Mouse (Mus musculus): ENCODE measurements around the gene Trip4. TPM values are rescaled to one million over a fixed set of nuclear protein-coding genes. Genes with fewer than 3 reads are reported as not detected.
A peak's percentile ranks its signal among the peaks of the same experiment; 100 is the strongest.
"Not testable (repeated sequence)": the region's sequence is repeated elsewhere in the genome, so short reads cannot be mapped to it uniquely, and the experiment has no call there.

The Trip4 gene
- polyA plus RNA-seq, 1 experiment from 2014 or later, result 10.9 TPM

DNA sequence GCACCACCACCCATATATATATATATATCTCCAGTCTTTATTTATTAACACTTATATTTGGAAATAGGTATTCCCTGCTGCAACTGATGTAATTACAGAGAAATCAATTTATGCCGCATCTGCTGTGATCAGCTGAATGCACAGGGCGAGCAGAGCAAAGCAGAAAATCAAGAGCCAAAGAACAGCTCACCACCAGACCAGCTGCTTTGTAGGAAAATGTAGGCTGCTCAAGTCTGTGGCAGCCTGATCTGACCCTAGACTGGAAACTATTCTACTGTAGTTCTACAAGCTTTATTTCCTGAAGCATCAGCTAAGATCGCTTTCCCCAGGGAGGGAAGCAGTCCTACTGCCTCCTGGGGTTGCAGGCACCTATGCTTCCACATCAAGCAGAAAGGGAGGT is 115.1 kb downstream of the Trip4 start:
- no peak overlapping the region for H3K27ac ChIP-seq (replicated peaks)
- no peaks in the 10 kb centered on the region for H3K27me3 ChIP-seq
- WGBS (ENCODE audit: insufficient replicate concordance), result 82% methylated on average over 3 of the region's 3 CpGs
- H3K36me3 ChIP-seq (replicated peaks), result peaks cover 10% of the 10 kb centered on the region
- ATAC-seq (ENCODE audit: insufficient read depth), result no peak
- no peak overlapping the region for H3K4me2 ChIP-seq
- no peak overlapping the region for H3K4me3 ChIP-seq (replicated peaks)
- H3K4me1 ChIP-seq (replicated peaks), result peaks cover 26% of the 10 kb centered on the region
- no peak overlapping the region for H3K9ac ChIP-seq
- H3K9me3 ChIP-seq (replicated peaks), result no peaks in the 10 kb centered on the region

DNA sequence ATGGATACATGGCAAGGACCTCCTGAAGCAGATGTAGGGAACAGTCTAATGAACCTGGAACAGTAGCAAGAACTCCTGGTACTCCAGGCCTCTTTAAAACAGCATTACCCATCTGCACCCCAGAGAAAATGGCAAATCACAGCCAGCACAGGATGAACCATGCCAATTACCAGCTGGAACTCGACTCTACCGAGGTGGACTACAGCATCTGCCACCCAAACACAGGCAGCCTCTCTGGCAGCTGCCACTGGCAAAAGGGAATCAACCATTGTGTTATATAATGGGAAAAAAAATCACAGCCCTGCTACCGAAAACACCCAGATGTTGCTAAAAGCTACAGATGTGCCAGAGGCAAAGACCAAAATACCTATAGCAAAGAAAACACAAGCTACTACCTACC is 115.5 kb downstream of the Trip4 start:
- H3K27me3 ChIP-seq, result no peaks in the 10 kb centered on the region
- H3K27ac ChIP-seq (replicated peaks), result no peak overlapping the region
- H3K4me2 ChIP-seq, result no peak overlapping the region
- ATAC-seq (ENCODE audit: insufficient read depth), result no peak
- no peak overlapping the region for H3K4me3 ChIP-seq (replicated peaks)
- H3K9me3 ChIP-seq (replicated peaks), result no peaks in the 10 kb centered on the region
- 71% methylated on average over 3 of the region's 3 CpGs for WGBS (ENCODE audit: insufficient replicate concordance)
- peaks cover 10% of the 10 kb centered on the region for H3K36me3 ChIP-seq (replicated peaks)
- H3K4me1 ChIP-seq (replicated peaks), result peaks cover 30% of the 10 kb centered on the region
- H3K9ac ChIP-seq, result no peak overlapping the region

DNA sequence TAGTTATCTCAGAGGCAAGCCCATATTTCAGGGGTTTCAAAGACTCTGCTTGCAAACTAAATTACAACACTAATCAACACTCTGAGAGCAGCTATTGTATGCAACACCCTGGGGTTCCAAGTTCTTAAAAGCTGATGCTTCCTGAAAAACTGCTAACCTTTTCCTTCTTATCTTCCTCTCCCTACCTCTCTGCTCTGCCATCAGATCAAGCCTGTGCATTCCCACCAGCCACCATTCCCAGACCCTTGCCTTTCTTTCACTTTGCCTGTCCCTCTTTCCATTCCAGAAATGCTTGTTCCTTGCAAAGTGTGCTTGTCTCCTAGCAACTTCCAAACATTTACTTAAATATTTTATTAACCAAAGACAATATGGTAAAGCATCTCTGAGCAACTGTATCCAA is 116.7 kb downstream of the Trip4 start:
- Histone ChIP-seq H3K36me3 (replicated peaks) (peaks cover 10% of the 10 kb centered on the region), H3K4me2 (no peak overlapping the region), H3K9me3 (replicated peaks) (no peaks in the 10 kb centered on the region), H3K27me3 (no peaks in the 10 kb centered on the region), H3K4me3 (replicated peaks) (no peak overlapping the region), H3K9ac (no peak overlapping the region), H3K27ac (replicated peaks) (no peak overlapping the region), H3K4me1 (replicated peaks) (peaks cover 43% of the 10 kb centered on the region)
- no peak for ATAC-seq (ENCODE audit: insufficient read depth)

DNA sequence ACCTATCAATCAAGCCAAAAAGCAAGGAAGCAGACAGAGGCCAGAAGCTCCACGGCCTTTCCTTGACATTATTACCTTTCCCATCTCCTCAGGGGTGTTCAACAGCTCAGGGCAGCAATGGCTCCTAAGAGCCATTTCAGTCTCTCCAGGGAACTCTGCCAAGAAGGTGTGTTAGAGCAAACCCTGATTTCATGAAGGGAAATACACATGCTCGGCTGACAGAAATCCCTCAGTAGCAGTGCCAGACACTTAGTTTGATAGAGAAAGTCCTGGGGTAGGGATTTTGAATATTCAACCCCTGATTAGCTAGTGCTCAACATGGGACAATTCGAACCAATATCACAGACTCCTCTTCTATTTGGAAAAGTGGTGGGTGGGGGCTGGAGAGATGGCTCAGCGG is 117.5 kb downstream of the Trip4 start:
- no peaks in the 10 kb centered on the region for H3K27me3 ChIP-seq
- H3K4me3 ChIP-seq (replicated peaks), result no peak overlapping the region
- peaks cover 49% of the 10 kb centered on the region for H3K4me1 ChIP-seq (replicated peaks)
- ATAC-seq (ENCODE audit: insufficient read depth), result no peak
- H3K9me3 ChIP-seq (replicated peaks), result no peaks in the 10 kb centered on the region
- H3K4me2 ChIP-seq, result no peak overlapping the region
- 65% methylated on average over 4 of the region's 4 CpGs for WGBS (ENCODE audit: insufficient replicate concordance)
- no peak overlapping the region for H3K9ac ChIP-seq
- H3K27ac ChIP-seq (replicated peaks), result peak overlapping the region; percentile 1; the same call in 1 of the 2 replicates
- peaks cover 10% of the 10 kb centered on the region for H3K36me3 ChIP-seq (replicated peaks)

DNA sequence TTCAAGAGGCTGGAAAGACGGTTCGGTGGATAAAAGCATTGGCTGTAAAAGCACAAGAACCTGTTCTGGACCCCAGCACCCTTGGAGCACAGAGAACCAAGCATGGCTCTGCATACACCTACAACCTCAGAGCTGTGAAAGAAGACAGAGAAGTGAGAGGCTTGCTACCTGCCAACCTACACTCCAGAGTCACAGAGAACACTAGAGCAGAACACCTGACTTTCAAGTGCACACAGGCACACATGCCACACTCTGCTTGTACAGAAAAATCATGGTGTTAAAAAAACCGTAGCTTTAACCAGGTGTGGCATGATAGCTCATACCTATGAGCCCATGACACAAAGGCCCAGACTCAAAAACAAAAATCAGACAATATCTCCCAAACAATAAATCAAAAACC is 118.8 kb downstream of the Trip4 start:
- WGBS (ENCODE audit: insufficient replicate concordance), result 74% methylated on average over 3 of the region's 3 CpGs
- Histone ChIP-seq H3K4me2 (no peak overlapping the region), H3K27ac (replicated peaks) (no peak overlapping the region), H3K4me1 (replicated peaks) (peaks cover 56% of the 10 kb centered on the region), H3K36me3 (replicated peaks) (peaks cover 5% of the 10 kb centered on the region), H3K9me3 (replicated peaks) (no peaks in the 10 kb centered on the region), H3K4me3 (replicated peaks) (no peak overlapping the region), H3K27me3 (no peaks in the 10 kb centered on the region), H3K9ac (no peak overlapping the region)
- ATAC-seq (ENCODE audit: insufficient read depth), result no peak

DNA sequence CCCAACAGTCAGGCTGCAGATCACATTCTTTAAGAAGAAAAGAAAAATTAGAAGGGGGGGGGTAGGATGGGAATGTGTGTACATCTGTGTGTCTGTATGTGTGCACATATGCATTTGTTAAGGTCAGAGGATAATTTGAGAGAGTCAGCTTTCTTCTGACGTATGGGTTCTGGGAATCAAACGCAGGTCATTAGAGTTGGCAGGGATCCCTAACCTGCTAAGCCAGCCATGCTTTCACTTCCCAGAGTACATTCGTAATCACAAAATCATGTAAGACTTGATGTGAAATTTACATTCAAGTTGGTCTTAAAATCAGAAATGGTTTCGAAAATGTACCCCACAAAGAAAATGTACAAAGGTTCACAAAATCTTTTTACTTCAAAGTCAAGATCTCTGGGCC is 120.0 kb downstream of the Trip4 start:
- no peak overlapping the region for H3K4me2 ChIP-seq
- H3K27me3 ChIP-seq, result no peaks in the 10 kb centered on the region
- no peak for ATAC-seq (ENCODE audit: insufficient read depth)
- H3K27ac ChIP-seq (replicated peaks), result no peak overlapping the region
- 70% methylated on average over 4 of the region's 4 CpGs for WGBS (ENCODE audit: insufficient replicate concordance)
- no peak overlapping the region for H3K4me3 ChIP-seq (replicated peaks)
- H3K36me3 ChIP-seq (replicated peaks), result no peaks in the 10 kb centered on the region
- no peaks in the 10 kb centered on the region for H3K9me3 ChIP-seq (replicated peaks)
- no peak overlapping the region for H3K9ac ChIP-seq
- H3K4me1 ChIP-seq (replicated peaks), result peaks cover 67% of the 10 kb centered on the region

DNA sequence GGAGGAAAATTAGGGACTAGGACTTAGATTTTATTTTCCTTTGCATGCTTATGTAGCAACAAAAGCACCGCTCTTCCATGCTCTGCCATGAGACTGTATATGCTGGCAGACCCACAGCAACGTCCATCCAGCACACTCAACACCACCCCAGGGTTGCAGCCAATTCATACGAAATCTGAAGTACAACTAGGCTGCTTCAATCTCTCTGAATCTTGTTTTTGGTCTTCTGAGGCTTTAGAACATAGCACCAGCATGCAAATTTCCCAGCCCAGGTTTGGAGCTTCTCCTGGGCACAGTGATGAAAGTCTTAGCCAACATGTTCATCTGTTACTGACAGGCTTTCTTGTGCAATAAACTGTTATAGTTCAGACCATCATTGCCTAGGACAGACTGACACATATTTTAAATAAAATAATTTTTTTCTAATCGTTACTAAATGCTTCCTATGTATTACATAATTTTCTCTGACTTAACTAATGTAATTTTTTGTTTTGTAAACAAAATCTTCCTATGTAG is 120.7 kb downstream of the Trip4 start:
- no peak for ATAC-seq (ENCODE audit: insufficient read depth)
- H3K4me1 ChIP-seq (replicated peaks), result peaks cover 68% of the 10 kb centered on the region
- H3K4me2 ChIP-seq, result peak overlapping the region; percentile 35; the same call in 1 of the 2 replicates

DNA sequence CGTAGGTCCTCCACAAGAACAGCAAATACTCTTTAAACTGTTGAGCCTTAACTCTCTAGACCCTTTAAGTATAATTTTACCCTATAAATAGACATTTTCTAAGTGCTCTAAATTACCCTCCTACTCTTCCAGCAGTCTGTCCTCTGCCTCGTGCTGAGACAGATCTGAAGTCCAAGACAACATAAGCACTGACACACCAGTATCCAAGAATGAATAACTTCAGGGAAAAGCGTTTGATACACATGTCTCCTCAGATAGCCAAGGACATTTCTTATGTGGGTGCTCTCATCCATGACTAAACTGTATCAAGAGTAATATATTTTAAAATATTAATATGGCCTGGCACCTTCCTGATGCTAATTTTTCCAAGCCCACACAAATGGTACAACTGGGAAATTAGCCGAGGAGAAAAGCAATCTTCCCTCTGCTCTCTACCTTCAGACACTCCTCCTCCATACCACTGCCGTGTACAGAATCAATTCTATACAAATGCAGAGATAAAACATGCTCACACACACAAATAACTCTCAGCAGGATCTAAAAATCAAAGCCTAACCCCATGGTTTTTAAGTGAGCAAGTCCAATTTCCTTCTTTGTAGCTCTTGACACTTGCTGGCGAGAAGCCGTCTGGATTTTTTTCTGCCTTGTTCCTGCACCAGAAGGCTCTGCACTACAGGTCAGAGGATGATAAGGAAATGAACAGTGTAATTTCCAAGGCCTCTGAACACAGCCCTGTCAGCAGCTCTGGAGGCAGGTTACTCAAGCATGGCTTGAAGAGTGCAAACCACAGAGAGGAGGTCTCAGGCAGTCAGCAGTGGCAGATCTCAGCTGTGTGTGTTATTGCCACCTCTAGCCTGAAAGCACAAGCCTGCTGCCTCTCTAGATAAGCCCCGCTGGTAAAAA is 121.5 kb downstream of the Trip4 start:
- no peak overlapping the region for H3K9ac ChIP-seq
- H3K27ac ChIP-seq (replicated peaks), result peak overlapping the region; percentile 53
- ATAC-seq (ENCODE audit: insufficient read depth), result peak; percentile 75
- no peaks in the 10 kb centered on the region for H3K27me3 ChIP-seq
- H3K36me3 ChIP-seq (replicated peaks), result no peaks in the 10 kb centered on the region
- peaks cover 68% of the 10 kb centered on the region for H3K4me1 ChIP-seq (replicated peaks)
- peak overlapping the region; percentile 35; the same call in 1 of the 2 replicates for H3K4me2 ChIP-seq
- 29% methylated on average over 8 of the region's 8 CpGs for WGBS (ENCODE audit: insufficient replicate concordance)
- no peaks in the 10 kb centered on the region for H3K9me3 ChIP-seq (replicated peaks)
- no peak overlapping the region for H3K4me3 ChIP-seq (replicated peaks)

More for the DNA sequence above, 120.7 kb downstream of the Trip4 start:
- Histone ChIP-seq H3K9me3 (replicated peaks) (no peaks in the 10 kb centered on the region), H3K27me3 (no peaks in the 10 kb centered on the region), H3K36me3 (replicated peaks) (no peaks in the 10 kb centered on the region), H3K9ac (no peak overlapping the region), H3K27ac (replicated peaks) (peak overlapping the region; percentile 53), H3K4me3 (replicated peaks) (no peak overlapping the region)
- 35% methylated on average over 4 of the region's 4 CpGs for WGBS (ENCODE audit: insufficient replicate concordance)

DNA sequence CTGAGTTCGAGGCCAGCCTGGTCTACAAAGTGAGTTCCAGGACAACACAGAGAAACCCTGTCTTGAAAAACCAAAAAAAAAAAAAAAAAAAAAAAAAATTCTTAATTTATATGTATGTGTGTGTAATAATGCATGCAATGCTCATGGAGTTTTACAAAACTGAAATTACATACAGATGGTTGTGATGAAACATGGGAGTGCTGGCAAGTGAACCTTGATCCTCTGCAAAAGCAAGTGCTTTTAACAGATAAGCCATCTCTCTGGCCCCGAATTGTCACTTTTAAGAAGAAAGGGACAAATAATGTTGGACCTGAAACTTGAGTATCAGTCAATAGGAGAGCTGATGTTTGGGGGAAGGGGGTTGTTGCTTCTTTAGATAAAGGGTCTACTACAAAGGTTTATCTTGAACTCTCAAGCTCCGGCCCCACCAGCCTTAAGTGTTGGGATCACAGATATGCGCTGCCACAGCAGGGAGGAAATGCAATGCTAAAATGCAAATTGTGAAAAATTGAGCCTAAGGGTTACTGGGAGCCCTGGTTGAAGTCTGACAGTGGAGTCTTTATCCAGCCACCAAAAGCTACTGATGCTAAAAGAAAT is 122.7 kb downstream of the Trip4 start:
- Histone ChIP-seq H3K4me3 (replicated peaks) (no peak overlapping the region), H3K4me2 (peak overlapping the region; percentile 32)

DNA sequence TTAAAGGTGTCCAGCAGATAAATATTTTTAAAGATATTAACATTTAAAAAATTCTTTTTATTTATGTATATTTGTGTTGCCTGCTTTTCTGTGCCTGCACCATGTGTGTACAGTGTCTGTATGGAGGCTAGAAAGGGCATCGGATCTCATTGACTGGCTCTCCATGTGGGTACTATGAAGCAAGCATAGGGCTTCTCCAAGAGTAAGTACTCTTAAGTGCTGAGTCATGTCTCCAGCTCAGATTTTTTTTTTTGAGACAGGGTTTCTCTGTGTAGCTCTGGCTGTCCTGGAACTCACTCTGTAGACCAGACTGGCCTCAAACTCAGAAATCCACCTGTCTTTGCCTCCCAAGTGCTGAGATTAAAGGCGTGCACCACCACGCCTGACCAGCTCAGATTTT is 129.0 kb downstream of the Trip4 start:
- H3K9me3 ChIP-seq (replicated peaks); H3K9ac ChIP-seq; H3K27me3 ChIP-seq; H3K36me3 ChIP-seq (replicated peaks); H3K4me3 ChIP-seq (replicated peaks); H3K4me2 ChIP-seq; H3K27ac ChIP-seq (replicated peaks); ATAC-seq (ENCODE audit: insufficient read depth): not testable (repeated sequence)
- peaks cover 48% of the 10 kb centered on the region for H3K4me1 ChIP-seq (replicated peaks)
- WGBS (ENCODE audit: insufficient replicate concordance), result 72% methylated on average over 3 of the region's 3 CpGs

More for the DNA sequence above, 122.7 kb downstream of the Trip4 start:
- Histone ChIP-seq H3K27ac (replicated peaks) (peak overlapping the region; percentile 71), H3K9me3 (replicated peaks) (no peaks in the 10 kb centered on the region), H3K9ac (no peak overlapping the region), H3K36me3 (replicated peaks) (no peaks in the 10 kb centered on the region), H3K27me3 (no peaks in the 10 kb centered on the region), H3K4me1 (replicated peaks) (peaks cover 66% of the 10 kb centered on the region)
- ATAC-seq (ENCODE audit: insufficient read depth), result peak; percentile 84
- 17% methylated on average over 4 of the region's 4 CpGs for WGBS (ENCODE audit: insufficient replicate concordance)
